Mouse (Mus musculus): ENCODE data around the gene Ifit1bl1. TPM values are rescaled to one million over a fixed set of nuclear protein-coding genes. Genes with fewer than 3 reads are reported as not detected.
"Not testable (repeated sequence)": the region's sequence is repeated elsewhere in the genome, so short reads cannot be mapped to it uniquely, and the experiment has no call there.

The Ifit1bl1 gene
- polyA plus RNA-seq, 2 experiments from 2014 or later: 116 to 127 TPM

DNA sequence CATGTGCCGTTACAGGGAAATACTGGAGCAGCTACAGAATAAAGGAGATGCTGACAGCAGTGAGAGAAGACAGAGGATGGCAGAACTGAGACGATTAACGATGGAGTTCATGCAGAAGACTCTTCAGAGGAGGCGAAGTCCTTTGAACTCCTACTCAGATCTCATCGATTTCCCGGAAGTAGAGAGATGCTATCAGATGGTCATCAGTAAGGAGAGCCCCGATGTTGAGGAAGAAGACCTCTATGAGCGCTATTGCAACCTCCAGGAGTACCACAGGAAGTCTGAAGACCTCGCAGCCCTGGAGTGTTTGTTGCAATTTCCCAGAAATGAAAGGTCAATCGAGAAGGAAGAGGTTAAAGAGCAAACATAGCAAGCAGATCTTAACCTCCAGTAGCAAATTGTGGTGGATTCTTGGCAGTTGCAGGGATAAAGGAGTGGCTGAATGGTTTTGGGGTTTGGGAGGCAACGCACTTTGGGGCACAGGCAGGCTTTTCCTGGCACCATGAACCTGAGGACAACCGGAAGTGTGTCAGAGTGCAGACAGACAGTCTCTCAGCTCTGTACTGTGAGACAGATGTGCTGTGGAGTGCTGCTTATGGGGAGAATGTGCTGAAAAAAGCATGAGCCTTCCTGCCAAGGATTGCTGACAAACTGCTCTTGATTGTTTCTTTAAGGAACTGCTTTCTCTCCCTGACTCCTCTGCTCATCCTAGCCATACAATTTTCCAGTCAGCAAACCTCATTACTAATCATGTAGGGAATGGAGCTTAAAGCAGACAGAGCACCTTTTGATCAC is 13.7 kb downstream of the Ifit1bl1 start:
- peak; percentile 82 for ATAC-seq

DNA sequence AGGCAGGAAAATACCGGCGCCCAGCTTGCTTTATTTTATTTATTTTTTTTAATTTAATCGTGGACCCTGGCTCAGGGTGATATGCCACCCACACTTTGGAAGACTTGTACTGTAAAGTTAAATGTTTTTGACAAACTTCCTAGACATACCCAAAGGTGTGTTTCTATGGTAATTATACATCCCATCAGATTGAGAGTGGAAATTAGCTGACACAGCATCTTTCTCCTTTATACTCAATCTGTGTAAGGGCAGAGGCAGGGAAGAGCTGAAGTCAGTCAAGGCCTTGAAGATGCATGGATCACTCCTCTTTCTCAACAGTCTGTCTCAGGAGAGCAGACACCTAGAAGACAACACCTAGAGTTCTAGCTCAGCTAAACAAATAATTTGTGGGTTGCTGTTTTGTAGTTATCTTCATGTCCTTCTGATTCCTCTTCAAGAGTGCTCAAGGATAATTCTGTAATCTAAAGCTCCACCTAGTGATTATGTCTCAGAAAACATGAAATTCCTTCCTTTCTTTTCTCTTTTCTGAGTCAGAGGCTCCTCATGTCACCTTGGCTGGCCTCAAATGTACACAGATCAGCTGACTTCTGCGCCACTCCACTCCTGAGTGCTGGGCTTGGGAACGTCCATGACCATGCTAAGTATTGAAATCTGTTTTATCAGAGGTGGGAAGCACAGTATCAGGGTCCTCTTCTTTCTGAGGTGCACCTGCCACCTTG is 15.9 kb downstream of the Ifit1bl1 start:
- not testable (repeated sequence) for ATAC-seq

DNA sequence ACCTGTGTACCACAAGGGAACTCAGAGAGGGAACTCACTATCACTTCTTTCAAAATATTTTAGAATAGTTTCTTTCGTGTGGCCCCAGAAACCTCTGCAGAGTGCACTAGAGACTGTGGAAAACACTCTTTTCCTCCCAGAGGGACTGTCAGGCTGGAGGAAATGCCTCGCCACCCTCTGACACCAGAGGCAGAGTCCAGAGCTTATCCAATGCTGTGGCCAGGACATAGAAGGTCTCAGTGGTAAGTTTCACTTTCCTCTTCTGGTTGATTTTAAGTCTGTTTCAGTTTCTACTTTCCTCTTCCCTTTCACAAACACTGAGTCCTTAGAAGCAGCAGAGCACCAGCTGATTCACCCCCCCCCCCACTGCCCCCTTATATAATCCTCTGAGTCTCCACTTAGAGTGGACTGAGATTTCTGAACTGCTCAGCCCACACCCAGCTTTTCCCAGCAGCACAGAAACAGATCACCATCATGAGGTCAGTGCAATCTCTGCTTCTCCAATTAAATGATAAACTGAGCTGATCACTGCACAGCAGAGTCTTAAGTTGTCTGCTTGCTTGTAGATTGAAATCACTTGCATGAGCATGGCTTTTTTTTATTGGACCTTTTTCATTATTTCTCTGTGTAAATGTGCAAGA is 18.5 kb downstream of the Ifit1bl1 start, which contains the start of gene Ifit3:
TSS of gene Ifit3 (plus strand) at position 406 of the 641 bp plus-strand sequence.
- ATAC-seq: peak; percentile 72

DNA sequence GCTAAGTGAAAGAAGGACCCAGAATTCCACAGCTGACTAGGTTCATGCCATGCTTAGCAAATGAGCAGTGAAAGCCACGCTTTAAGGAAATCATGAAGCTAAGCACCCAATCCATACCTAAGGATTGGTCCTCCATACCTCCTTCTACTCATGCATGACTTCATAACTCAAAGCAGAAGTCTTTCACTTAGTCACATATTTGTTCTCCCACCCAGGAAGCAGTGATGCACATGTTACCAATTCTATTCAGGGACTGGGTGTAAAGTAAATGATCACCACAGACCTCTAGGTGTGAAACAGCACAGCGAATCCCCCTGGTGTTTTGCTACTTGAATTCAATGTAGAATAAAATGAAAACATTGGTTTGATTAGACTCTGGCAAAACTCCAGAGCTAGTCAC is 19.1 kb downstream of the Ifit1bl1 start:
- ATAC-seq: peak; percentile 66

DNA sequence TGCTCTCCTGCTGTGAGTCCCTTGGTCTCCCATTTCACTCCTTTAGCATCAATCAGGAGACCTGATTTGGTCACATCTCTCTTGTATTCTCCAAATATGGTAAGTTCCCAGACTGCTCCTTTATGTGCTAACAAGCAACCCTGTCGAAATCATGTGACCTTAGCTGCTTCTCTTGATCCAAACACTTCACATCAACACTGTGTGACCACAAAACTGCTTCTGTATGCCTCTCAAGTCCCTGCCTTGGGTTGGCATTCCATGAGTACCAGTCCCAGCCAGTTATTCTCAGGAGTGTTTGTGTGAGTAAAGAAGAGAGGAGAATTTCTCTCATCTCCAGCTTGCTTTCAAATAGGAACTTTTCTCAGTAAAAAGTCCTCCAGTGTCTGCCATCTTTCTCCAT is 24.6 kb downstream of the Ifit1bl1 start:
- ATAC-seq: no peak

DNA sequence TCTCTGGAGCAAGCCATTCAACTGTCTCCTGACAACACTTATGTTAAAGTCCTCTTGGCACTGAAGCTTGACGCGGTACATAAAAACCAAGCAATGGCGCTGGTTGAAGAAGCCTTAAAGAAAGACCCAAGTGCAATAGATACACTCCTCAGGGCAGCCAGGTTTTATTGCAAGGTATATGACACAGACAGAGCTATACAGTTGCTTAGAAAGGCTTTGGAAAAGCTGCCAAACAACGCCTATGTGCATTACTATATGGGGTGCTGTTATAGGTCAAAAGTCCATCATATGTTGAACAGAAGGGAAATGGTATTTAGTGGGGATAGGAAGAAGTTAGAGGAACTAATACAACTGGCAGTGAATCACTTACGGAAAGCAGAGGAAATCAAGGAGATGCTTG is 28.1 kb downstream of the Ifit1bl1 start:
- ATAC-seq: no peak

DNA sequence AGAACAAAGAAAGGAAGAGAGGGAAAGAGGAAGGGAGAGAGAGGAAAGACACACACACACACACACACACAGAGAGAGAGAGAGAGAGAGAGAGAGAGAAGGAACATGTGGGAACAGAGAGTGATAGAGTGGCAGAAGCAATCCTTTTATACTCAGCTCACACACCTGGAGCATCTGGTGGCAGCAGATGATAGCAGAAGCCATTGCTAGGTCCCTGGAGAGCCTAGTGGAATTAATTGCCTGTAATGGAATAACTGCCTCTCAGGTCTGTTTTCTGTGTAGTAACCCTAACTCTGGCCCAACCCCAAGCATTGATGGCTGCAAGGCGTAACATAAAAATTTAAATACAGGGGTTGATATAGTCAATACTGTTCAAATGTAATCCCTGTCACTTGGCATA is 30.7 kb downstream of the Ifit1bl1 start:
- no peak for ATAC-seq

DNA sequence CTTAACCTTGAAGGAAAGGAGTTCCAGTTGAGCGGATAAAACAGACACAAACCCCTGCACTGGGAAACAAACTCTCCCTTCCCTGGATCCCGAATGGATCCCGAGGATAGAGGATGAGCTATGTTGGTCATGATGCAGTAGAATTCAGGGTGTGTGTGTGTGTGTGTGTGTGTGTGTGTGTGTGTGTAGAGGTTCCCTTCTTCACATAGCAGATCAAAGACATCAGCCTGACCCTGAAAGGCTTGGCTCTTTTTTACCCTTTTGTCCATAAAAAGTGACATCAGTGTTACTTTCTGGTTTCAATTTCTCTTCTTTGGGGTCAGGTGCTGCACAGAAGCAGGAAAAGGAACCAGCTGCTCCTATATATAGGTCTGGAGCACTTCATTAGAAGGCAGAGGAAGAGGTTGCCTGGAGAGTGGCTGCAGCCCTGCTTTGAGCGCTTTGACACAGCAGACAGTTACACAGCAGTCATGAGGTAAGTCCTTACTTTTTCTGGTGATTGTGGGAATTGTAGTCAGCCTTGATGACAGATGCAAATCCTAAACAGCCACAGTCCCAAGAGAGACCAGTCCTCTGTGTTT is 31.8 kb downstream of the Ifit1bl1 start:
- peak; percentile 49 for ATAC-seq

DNA sequence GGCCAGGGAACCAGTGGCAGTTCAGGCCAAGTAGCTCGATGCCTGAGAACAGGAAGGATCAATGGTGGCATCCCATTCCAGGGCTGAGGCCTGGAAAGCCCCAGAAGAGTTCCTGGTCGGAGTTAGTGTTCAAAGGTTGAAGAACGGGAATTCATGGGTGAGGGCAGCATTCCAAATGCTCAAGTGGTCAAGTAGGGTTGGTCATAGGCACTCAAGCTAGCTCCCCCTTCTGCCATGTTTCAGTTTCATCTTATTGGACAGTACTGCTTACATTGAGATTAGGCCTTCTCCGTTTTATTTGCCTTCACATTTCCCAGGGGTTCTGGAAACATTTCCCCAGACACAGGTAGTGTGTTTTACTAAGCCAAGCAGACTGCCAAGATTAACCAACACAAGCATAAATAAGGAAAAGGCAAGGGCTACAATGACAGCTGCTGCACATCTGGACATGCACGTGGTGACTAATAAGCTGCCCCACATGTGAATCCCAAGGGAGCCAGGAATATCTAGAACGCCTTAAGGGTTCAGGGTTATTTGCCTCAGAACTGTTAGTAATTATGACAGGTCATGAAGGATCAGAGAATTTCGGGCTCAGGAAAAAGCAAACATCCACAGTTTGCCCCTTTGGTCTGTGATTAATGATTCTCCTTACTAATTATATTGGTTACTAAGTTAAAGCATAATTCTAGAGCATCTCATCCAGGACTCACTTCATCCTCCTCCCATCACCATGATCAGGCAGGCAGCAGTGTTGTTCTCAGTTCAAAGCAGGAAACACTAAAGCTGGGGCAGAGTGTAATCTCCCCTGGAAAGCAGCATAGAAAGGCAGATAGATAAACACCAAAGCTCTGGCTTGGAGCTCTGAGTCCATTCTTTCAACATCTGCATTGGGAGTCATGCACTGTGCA is 32.5 kb downstream of the Ifit1bl1 start:
- ATAC-seq: no peak

DNA sequence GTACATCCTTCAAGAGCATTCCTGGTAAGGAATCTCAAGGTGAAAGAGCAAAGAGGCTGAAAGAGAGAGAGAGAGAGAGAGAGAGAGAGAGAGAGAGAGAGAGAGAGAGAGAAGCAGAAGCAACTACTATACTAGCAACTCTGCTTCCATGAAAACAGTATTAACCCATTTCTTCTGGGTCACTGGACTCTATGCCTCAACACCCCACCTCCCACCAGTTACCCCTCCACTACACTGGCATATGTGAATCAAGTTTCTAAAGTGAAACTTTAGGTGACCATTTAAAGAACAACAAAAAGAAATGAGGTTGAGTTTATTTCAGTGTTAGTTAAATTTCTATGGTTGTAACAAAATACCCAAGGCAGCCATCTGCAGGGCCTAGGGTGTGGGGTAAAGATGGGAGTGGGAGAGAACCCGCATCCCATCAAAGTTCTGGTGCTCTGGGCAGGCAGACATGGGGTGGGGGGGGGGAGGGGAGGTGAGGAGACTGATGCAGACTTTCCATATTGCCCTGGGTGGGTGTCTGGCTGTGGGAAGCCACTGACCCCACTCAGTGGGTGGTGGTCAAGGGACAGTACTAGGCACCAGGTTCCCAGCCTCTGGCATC is 35.5 kb downstream of the Ifit1bl1 start:
- no peak for ATAC-seq

DNA sequence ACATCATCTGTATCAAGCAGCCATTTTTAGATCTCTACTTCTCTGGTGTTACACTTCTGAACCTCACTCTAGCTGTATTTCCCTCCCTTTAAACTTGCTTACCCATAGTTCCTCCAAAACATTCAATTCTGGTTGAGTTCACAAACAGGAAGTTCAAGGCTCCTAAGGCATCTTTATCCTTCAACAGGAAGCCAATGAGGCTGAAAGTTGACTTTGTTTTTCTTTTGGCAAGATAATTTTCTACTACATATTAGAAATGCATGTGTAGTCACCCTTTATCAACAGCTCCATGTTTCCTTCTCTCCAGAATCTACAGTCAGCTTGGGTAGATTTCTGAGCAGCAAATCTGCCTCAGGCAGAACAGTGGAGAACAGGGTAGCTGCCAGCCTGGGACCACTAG is 39.2 kb downstream of the Ifit1bl1 start:
- ATAC-seq: peak; percentile 71

DNA sequence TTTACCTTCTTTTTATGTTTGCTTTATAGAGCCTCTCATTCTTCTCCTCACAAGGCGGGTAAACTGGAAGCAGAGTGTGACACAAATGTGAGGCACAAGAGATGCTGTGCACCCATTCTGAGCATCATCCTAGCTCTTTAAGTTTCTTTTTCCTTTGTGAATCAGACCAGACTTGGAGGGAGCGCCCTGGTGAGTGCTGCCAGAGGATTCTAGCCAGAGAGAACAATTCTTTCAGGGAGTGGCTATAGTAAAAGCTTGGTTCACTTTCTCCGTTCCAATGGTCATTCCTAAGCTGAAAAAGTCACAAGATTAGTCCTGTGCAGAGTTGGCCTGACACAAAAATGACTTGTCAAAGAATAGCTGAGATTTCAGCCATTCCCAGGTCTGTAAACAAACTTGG is 45.1 kb downstream of the Ifit1bl1 start:
- no peak for ATAC-seq

DNA sequence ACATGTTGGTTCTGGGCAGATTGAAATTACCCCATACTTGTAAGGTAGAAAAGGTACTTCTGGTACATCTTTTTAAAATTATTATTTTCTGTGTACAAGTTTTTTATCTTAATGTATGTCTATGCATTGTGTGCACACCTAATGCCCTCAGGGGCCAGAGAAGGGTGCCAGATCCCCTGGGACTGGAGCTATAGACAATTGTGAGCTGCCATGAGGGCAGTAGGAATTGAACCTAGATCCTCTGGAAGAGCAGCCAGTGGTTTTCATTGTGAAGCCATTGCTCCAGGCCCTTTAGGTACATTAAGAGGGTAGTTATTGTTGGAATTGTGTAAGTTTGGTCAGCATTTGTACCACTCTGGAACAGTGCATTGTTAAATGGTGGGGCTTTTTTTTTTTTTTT is 47.7 kb downstream of the Ifit1bl1 start:
- no peak for ATAC-seq

DNA sequence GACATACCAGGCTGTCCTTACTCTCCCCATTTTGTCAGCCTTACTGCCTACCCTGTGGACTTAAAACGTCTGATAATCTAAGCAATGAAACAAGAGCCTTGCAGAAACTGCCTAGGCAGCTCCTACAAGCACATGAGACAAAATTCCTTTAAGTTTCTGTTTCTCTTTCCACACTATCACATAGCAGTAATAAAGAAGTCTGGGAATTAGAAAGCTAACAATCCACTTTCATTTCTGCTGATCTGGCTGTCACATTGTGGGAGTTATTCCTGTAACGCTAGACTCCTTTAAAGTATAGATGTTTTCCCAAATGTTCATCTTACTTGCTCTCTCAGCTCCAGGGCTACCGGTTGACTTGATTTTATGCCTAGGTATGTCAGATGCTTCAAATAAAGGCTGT is 48.2 kb downstream of the Ifit1bl1 start:
- ATAC-seq: no peak

DNA sequence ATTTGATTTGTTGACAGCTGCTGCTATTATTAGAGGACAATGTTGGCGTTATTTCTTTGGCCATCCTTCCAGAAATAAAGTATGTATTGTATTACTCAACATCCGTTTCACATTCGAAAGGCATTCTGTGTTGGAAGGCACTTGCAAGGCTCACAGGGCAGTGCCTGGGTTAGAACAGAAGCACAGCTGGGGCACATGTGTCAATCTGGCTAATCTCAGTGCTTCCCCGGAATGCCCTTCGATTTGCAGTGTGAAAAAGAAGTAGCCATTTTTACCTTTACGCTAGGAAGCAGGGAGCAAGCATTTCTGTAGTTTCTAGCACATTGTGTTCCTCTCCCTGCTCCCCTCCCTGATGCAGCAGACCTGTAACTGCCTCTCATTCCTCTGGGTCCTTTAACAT is 48.7 kb downstream of the Ifit1bl1 start:
- ATAC-seq: no peak

DNA sequence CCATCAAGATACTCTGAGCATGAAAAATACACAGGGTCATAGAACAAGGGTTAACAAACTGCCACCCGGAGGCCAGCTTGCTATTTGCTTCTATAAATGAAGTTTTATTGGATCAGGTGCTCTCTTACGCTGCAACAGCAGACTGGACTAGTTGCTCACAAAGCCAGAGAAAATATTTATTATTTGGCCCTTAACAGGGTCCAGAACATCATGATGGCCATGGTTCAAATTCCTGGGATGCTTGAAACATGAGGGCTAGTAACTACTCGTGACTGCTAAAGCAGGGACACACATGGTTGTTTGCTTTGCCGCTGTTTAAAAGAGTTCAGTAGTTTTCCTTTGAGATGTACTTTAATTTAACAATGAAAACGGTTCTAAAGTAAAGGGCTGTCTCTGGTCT is 49.8 kb downstream of the Ifit1bl1 start:
- ATAC-seq: no peak

DNA sequence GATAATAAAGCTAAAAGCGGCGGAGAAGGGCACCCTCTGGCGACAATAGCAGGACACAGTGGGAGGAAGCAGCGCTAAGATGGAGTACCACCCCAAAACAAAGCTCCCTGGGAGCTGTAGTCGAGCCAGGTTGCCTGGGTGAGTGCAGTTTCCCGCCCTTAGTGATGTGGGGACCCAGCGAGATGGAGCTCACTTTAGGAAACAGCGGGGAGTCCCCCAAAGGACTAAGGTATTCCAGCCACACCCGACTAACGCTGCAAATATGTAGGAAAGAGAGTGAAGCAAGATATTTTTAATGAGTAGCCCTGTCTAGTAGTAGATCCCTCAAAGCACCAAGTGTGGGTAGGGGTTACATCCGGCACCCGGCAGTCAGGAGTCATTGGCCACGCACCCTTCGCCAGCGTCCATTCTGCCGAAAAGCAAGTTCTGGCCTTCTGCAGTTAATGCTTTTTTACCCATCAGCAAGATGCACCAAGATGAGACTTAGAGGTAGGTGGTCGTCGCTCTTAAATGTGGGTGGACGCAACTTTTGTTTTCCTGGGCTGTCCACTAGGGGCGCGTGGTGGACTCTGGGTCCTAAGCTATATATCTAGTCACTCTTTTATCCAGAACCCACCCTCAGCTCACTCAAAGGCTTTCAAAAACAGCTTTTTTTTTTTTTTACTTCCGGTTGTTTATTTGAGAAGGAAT is 51.1 kb downstream of the Ifit1bl1 start, which contains the start of gene Ifit2:
TSS of gene Ifit2 (plus strand) at position 161 of the 690 bp plus-strand sequence.
- peak; percentile 87 for ATAC-seq

DNA sequence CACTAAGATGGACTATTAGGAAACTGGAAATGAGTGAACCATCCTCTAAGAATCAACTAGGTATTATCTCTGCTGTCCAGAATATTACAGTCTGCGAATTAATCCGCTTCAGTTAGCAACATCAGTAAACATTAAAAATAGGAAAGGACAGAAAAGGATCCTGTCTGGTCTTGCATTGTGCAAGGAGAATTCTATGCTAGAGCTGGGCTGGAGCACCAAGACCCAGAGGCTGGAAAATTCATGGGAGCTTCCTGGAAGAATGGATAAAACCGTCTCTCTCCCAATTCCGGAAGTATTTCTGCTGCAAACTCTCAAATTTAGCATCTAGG is 51.6 kb downstream of the Ifit1bl1 start:
- peak; percentile 5 for ATAC-seq

DNA sequence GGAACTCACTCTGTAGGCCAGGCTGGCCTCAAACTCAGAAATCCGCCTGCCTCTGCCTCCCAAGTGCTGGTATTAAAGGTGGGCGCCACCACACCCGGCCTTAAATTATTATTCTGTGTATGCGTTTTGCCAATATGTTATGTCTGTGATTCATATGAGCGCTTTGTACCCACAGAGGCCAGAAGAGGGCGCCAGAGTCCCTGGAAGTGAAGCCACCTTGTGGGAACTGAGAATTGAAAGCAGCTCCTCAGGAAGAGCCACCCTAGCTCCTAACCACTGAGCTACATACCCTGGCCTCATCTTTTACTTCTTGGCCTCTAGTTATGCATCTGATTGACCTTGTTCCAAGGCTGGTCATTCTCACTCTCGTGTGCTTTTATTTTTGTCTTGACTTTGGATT is 53.8 kb downstream of the Ifit1bl1 start:
- peak; percentile 56 for ATAC-seq

DNA sequence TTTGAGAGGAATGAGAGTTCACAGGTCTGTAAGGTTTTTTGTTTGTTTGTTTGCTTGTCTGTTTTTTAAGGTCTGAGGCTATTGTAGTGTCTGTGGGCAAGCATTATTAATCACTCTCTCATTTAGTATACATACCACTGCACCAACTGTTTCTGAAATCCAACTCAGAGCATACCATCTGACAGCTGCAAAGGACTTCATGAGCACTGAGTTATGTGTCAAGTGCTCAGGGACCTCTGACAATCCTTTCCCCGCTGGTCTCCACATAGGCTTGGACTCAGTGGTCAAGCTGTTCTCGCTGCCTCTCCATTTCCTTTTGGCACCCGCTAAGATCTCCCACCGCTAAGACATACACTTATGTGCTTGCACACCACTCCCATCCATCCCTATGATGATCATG is 55.5 kb downstream of the Ifit1bl1 start:
- no peak for ATAC-seq

All from CD4-positive, CD25-positive, alpha-beta regulatory T cell, adult 4 months (primary cell).